Mouse (Mus musculus) hindbrain, postnatal 0 days (tissue): Measurements from ENCODE around the gene Ndn. TPM values are rescaled to one million over a fixed set of nuclear protein-coding genes. Genes with fewer than 3 reads are reported as not detected.

Source experiments
- ATAC-seq: fragments of 200-750 bp; cut with Nextera tagmentation; 2 replicates; pipeline ENCODE4 v1.8.0; 2017; ENCODE audit warnings: mild to moderate bottlenecking, moderate TSS enrichment, moderate library complexity
- DNase-seq: peaks from one replicate; pipeline ENCODE4 v3.0.0-alpha.2; 2015; ENCODE audit warnings: low spot score
- H3K27ac ChIP-seq: fragments of 300-500 bp; sonication (generic); 2 replicates; pipeline ENCODE4 v1.5.1; 2014; ENCODE audit warnings: mild to moderate bottlenecking
- H3K27me3 ChIP-seq: fragments of 300-500 bp; sonication (generic); 2 replicates; pipeline ENCODE4 v1.6.1; 2014; ENCODE audit warnings: low read length, mixed read lengths; ENCODE audit not compliant: insufficient read depth
- H3K36me3 ChIP-seq: fragments of 300-500 bp; sonication (generic); 2 replicates; pipeline ENCODE4 v1.6.1; 2014; ENCODE audit warnings: low read length, mixed read lengths; ENCODE audit not compliant: insufficient read depth
- H3K4me1 ChIP-seq: fragments of 300-500 bp; sonication (generic); 2 replicates; pipeline ENCODE4 v1.6.1; 2014; ENCODE audit warnings: antibody characterized with exemption, low read length, mixed read lengths; ENCODE audit not compliant: insufficient read depth
- H3K4me2 ChIP-seq: fragments of 300-500 bp; sonication (generic); 2 replicates; pipeline ENCODE4 v1.6.1; 2014; ENCODE audit warnings: low read depth, mild to moderate bottlenecking, low read length, moderate library complexity, mixed read lengths
- H3K4me3 ChIP-seq: fragments of 300-500 bp; sonication (generic); 2 replicates; pipeline ENCODE4 v1.5.1; 2014; ENCODE audit warnings: low read length
- H3K9ac ChIP-seq: fragments of 300-500 bp; sonication (generic); replicated peaks from 2 replicates; pipeline ENCODE4 v1.6.1; 2014; ENCODE audit warnings: mild to moderate bottlenecking, low read length, moderate library complexity, mixed read lengths
- H3K9me3 ChIP-seq: fragments of 300-500 bp; sonication (generic); 2 replicates; pipeline ENCODE4 v1.6.1; 2016; ENCODE audit warnings: low read length, mixed read lengths
- CTCF ChIP-seq: IDR thresholded peaks from 2 replicates; pipeline ENCODE4 v1.5.1; 2016; ENCODE audit warnings: antibody characterized with exemption, control low read depth, low read depth
- WGBS: fragments of 180-500 bp; shearing (Covaris S2); extraction: QIAGEN DNeasy Blood & Tissue Kit; methylation state at CpG from one replicate; pipeline ENCODE4 v1.1.7; 2014; 5-methylcytosine and 5-hydroxymethylcytosine counted together
- polyA plus RNA-seq: library from polyadenylated mRNA; unstranded; fragments of >200 nt; fragmentation: Nextera tagmentation; extraction: Ambion mirVana; gene quantifications from 2 replicates; pipeline ENCODE4 v1.2.1, GENCODE M21; 2015
- total RNA-seq: library from RNA; depleted of rRNA; stranded (reverse); fragments of >200 nt; gene quantifications from 2 replicates; pipeline ENCODE4 v1.2.3, GENCODE M21; 2014; rRNA removed

Ndn gene
- total and polyA plus RNA-seq, 2 experiments from 2014 or later = 346 to 552 TPM

DNA sequence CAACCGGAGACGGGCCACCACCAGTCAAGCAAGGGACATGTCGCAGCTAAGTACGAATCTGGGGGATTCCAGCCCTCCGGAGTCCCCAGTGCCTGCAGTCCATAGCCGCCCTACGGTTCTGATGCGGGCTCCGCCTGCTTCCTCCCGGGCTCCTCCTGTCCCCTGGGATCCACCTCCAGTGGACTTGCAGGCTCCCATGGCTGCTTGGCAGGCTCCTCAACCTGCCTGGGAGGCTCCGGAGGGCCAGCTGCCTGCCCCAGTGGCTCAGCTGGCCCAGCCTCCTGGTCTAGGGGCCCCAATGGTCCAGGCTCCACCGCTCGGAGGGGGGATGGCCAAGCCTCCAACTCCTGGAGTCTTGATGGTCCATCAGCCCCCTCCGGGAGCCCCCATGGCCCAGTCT is 30.9 kb downstream of the Ndn start:
- ATAC-seq = peak; percentile 46; the same call in 1 of the 2 replicates
- TF ChIP-seq CTCF = no peak
- no peaks in the 10 kb centered on the region for H3K4me1 ChIP-seq
- no peaks in the 10 kb centered on the region; the same call in 1 of the 2 replicates for H3K9me3 ChIP-seq
- 47% methylated on average over 14 of the region's 14 CpGs for WGBS
- H3K27ac ChIP-seq = peak overlapping the region; percentile 80
- H3K4me3 ChIP-seq = peak overlapping the region; percentile 49
- DNase-seq = peak; percentile 26
- no peaks in the 10 kb centered on the region for H3K36me3 ChIP-seq
- peak overlapping the region; percentile 63 for H3K9ac ChIP-seq
- H3K27me3 ChIP-seq = no peaks in the 10 kb centered on the region
- H3K4me2 ChIP-seq = peak overlapping the region; percentile 55

DNA sequence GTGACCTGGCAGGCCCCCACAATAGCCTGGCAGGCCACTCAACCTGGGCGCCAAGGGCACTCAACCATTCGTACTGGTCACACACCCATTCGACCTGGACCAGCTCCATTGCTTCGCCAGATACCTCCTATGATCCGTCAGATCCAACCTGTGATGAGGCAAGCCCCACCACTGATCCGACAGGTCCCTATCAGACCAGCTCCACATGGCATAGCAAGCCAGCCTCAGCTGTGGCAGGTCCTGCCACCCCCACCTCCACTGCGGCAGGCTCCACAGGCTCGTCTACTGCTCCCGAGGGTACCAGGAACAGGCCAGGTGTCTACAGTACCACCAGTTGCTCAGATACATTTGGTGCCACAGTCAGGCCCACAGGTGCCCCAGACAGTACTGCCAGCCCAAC is 32.2 kb downstream of the Ndn start:
- no peak overlapping the region for H3K4me3 ChIP-seq
- ATAC-seq = no peak
- H3K36me3 ChIP-seq = no peaks in the 10 kb centered on the region
- H3K4me2 ChIP-seq = peak overlapping the region; percentile 55
- H3K9me3 ChIP-seq = no peaks in the 10 kb centered on the region; the same call in 1 of the 2 replicates
- no peaks in the 10 kb centered on the region for H3K4me1 ChIP-seq
- no peak overlapping the region for H3K27ac ChIP-seq
- no peak for DNase-seq
- no peaks in the 10 kb centered on the region for H3K27me3 ChIP-seq
- no peak overlapping the region for H3K9ac ChIP-seq
- TF ChIP-seq CTCF = no peak
- 88% methylated on average over 9 of the region's 9 CpGs for WGBS

DNA sequence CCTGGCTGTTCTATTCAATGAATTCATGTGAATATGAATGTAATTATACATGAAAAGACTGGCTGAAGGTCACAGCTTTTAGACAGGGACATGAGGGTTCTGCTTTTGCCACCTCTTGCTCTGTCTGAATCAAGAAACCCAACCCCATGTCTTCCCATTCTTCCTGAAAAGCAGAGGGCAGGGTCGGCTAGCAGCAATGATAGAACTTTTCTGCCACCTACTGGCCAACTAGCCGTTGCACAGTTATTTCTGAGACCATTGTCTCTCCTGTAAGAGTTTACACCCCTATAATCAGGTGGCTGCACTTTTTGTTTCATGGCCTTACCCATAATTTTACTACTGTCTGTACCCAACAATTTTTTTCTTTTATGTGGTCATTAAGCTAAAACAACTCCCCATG is 36.0 kb downstream of the Ndn start:
- H3K9ac ChIP-seq = no peak overlapping the region
- no peaks in the 10 kb centered on the region for H3K4me1 ChIP-seq
- DNase-seq (peak; percentile 76), ATAC-seq (peak; percentile 61; the same call in 1 of the 2 replicates)
- no peak overlapping the region for H3K4me3 ChIP-seq
- 12% methylated on average over 2 of the region's 2 CpGs for WGBS
- H3K9me3 ChIP-seq = no peaks in the 10 kb centered on the region; the same call in 1 of the 2 replicates
- no peaks in the 10 kb centered on the region for H3K27me3 ChIP-seq
- no peak overlapping the region for H3K27ac ChIP-seq
- no peak overlapping the region for H3K4me2 ChIP-seq
- no peaks in the 10 kb centered on the region for H3K36me3 ChIP-seq
- peak; percentile 77 for TF ChIP-seq CTCF

DNA sequence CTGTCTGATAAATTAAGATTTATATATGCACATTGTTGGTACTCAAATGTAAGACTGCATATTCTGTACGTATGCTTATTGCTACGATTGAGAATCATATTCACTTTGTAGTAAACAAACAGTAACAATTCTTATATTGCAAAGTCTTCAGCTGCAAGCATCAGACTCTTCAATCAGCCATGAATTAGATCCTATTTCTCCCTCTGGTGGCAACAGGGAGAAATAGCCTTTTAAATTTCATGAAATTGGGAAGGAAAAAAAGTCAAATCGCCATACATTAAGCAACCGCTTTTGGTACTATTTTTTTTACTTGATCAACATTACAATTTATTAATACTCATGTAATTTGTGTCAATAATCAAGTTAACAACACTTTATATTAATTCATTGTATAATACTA is 41.9 kb downstream of the Ndn start:
- 42% methylated on average over 4 of the region's 4 CpGs for WGBS
- H3K9me3 ChIP-seq = no peaks in the 10 kb centered on the region
- H3K27ac ChIP-seq = no peak overlapping the region
- H3K4me1 ChIP-seq = no peaks in the 10 kb centered on the region
- no peak overlapping the region for H3K9ac ChIP-seq
- peak; percentile 51 for DNase-seq
- no peak overlapping the region for H3K4me2 ChIP-seq
- no peak overlapping the region for H3K4me3 ChIP-seq
- peak; percentile 60 for TF ChIP-seq CTCF
- no peaks in the 10 kb centered on the region for H3K27me3 ChIP-seq
- no peaks in the 10 kb centered on the region for H3K36me3 ChIP-seq
- ATAC-seq = no peak

GRCm38 (mm10) chr7:62392202-62392601 is 45.8 kb downstream of the Ndn start:
- 47% methylated on average over 1 of the region's 1 CpGs for WGBS
- Histone ChIP-seq H3K4me3 (no peak overlapping the region), H3K27ac (no peak overlapping the region), H3K9me3 (no peaks in the 10 kb centered on the region), H3K27me3 (no peaks in the 10 kb centered on the region), H3K9ac (no peak overlapping the region), H3K4me2 (no peak overlapping the region), H3K4me1 (no peaks in the 10 kb centered on the region), H3K36me3 (no peaks in the 10 kb centered on the region)
- DNase-seq (no peak), ATAC-seq (no peak)
- no peak for TF ChIP-seq CTCF

Other genes with a start within 250 kb of the Ndn start
- gene Magel2, start 30.4 kb downstream of the Ndn start, total RNA-seq = 17.4 and 18.1 TPM in 2 replicates
- gene Magel2, start 30.4 kb downstream of the Ndn start, polyA plus RNA-seq = 10.5 and 10.6 TPM in 2 replicates
- 36.5 and 37.8 TPM in 2 replicates for gene Mkrn3, start 73.6 kb downstream of the Ndn start, total RNA-seq
- 27.0 and 27.8 TPM in 2 replicates for gene Mkrn3, start 73.6 kb downstream of the Ndn start, polyA plus RNA-seq
- 6.5 and 10.1 TPM in 2 replicates for gene Peg12, start 117.9 kb downstream of the Ndn start, total RNA-seq
- 10.3 and 11.5 TPM in 2 replicates for gene Peg12, start 117.9 kb downstream of the Ndn start, polyA plus RNA-seq